Mouse (Mus musculus) midbrain, embryonic 16.5 days (tissue): Measurements from ENCODE around the gene Ccdc85c. TPM values are rescaled to one million over a fixed set of nuclear protein-coding genes. Genes with fewer than 3 reads are reported as not detected.

Experiments used
- ATAC-seq: fragments of 200-750 bp; cut with Nextera tagmentation; 2 replicates; pipeline ENCODE4 v1.8.0; 2017; ENCODE audit warnings: moderate TSS enrichment
- H3K27ac ChIP-seq: fragments of 300-500 bp; sonication (generic); 2 replicates; pipeline ENCODE4 v1.5.1; 2014; ENCODE audit warnings: mild to moderate bottlenecking, low read length, mixed read lengths
- H3K27me3 ChIP-seq: fragments of 300-500 bp; sonication (generic); 2 replicates; pipeline ENCODE4 v1.6.1; 2014; ENCODE audit warnings: low read depth, low read length, mixed read lengths; ENCODE audit not compliant: control insufficient read depth, insufficient read depth
- H3K36me3 ChIP-seq: fragments of 300-500 bp; sonication (generic); 2 replicates; pipeline ENCODE4 v1.6.1; 2014; ENCODE audit warnings: mild to moderate bottlenecking, low read length, moderate library complexity, mixed read lengths; ENCODE audit not compliant: control insufficient read depth, insufficient read depth
- H3K4me1 ChIP-seq: fragments of 300-500 bp; sonication (generic); 2 replicates; pipeline ENCODE4 v1.6.1; 2014; ENCODE audit warnings: mild to moderate bottlenecking, low read length, mixed read lengths; ENCODE audit not compliant: control insufficient read depth, insufficient read depth
- H3K4me2 ChIP-seq: fragments of 300-500 bp; sonication (generic); 2 replicates; pipeline ENCODE4 v1.6.1; 2014; ENCODE audit warnings: mild to moderate bottlenecking, low read length, mixed read lengths
- H3K4me3 ChIP-seq: fragments of 300-500 bp; sonication (generic); 2 replicates; pipeline ENCODE4 v1.5.1; 2014; ENCODE audit warnings: low read depth, mild to moderate bottlenecking, low read length, moderate library complexity, mixed read lengths
- H3K9ac ChIP-seq: fragments of 300-500 bp; sonication (generic); 2 replicates; pipeline ENCODE4 v1.6.1; 2014; ENCODE audit warnings: low read depth, low read length, mixed read lengths
- H3K9me3 ChIP-seq: fragments of 300-500 bp; sonication (generic); replicated peaks from 2 replicates; pipeline ENCODE4 v1.6.1; 2014; ENCODE audit warnings: mild to moderate bottlenecking, low read length, mixed read lengths; ENCODE audit not compliant: control insufficient read depth, poor library complexity, severe bottlenecking
- WGBS: fragments of 180-500 bp; shearing (Covaris S2); extraction: QIAGEN DNeasy Blood & Tissue Kit; methylation state at CpG from one replicate; pipeline ENCODE4 v1.1.7; 2014; 5-methylcytosine and 5-hydroxymethylcytosine counted together
- polyA plus RNA-seq: library from polyadenylated mRNA; unstranded; fragments of >200 nt; fragmentation: Nextera tagmentation; extraction: Ambion mirVana; gene quantifications from 2 replicates; pipeline ENCODE4 v1.2.1, GENCODE M21; 2015

The Ccdc85c gene
- polyA plus RNA-seq, 1 experiment from 2014 or later: 13.2 TPM

GRCm38 (mm10) chr12:108231901-108232300, 43.3 kb downstream of the Ccdc85c start:
- no peak overlapping the region for H3K4me3 ChIP-seq
- H3K4me2 ChIP-seq: no peak overlapping the region
- no peaks in the 10 kb centered on the region for H3K9me3 ChIP-seq
- H3K27me3 ChIP-seq: no peaks in the 10 kb centered on the region
- H3K4me1 ChIP-seq: peaks cover 18% of the 10 kb centered on the region
- no peaks in the 10 kb centered on the region for H3K36me3 ChIP-seq
- no peak for ATAC-seq
- H3K27ac ChIP-seq: no peak overlapping the region
- H3K9ac ChIP-seq: no peak overlapping the region
- 33% methylated on average over 9 of the region's 9 CpGs for WGBS

GRCm38 (mm10) chr12:108230821-108231794, 44.1 kb downstream of the Ccdc85c start:
- H3K27me3 ChIP-seq: no peaks in the 10 kb centered on the region
- no peak overlapping the region for H3K9ac ChIP-seq
- no peak overlapping the region for H3K4me3 ChIP-seq
- peaks cover 18% of the 10 kb centered on the region for H3K4me1 ChIP-seq
- 56% methylated on average over 17 of the region's 18 CpGs for WGBS
- H3K27ac ChIP-seq: peak overlapping the region; percentile 37; the same call in 1 of the 2 replicates
- no peak for ATAC-seq
- no peaks in the 10 kb centered on the region for H3K36me3 ChIP-seq
- H3K4me2 ChIP-seq: no peak overlapping the region
- no peaks in the 10 kb centered on the region for H3K9me3 ChIP-seq

- Histone ChIP-seq H3K36me3 (no peaks in the 10 kb centered on the region), H3K4me2 (no peak overlapping the region), H3K4me3 (no peak overlapping the region), H3K27ac (no peak overlapping the region), H3K9ac (no peak overlapping the region), H3K27me3 (no peaks in the 10 kb centered on the region), H3K9me3 (no peaks in the 10 kb centered on the region), H3K4me1 (peaks cover 14% of the 10 kb centered on the region)
- ATAC-seq: no peak
- WGBS: 81% methylated on average over 12 of the region's 12 CpGs
Measured at GRCm38 (mm10) chr12:108230077-108230476, 45.1 kb downstream of the Ccdc85c start.

GRCm38 (mm10) chr12:108227527-108227926, 47.7 kb downstream of the Ccdc85c start:
- Histone ChIP-seq H3K36me3 (no peaks in the 10 kb centered on the region), H3K27me3 (no peaks in the 10 kb centered on the region), H3K9ac (no peak overlapping the region), H3K4me3 (no peak overlapping the region), H3K9me3 (no peaks in the 10 kb centered on the region), H3K27ac (no peak overlapping the region), H3K4me1 (peaks cover 23% of the 10 kb centered on the region), H3K4me2 (no peak overlapping the region)
- no peak for ATAC-seq
- 88% methylated on average over 16 of the region's 16 CpGs for WGBS

- Histone ChIP-seq H3K27ac (no peak overlapping the region), H3K27me3 (no peaks in the 10 kb centered on the region), H3K9ac (no peak overlapping the region), H3K36me3 (no peaks in the 10 kb centered on the region), H3K9me3 (no peaks in the 10 kb centered on the region), H3K4me1 (peaks cover 21% of the 10 kb centered on the region), H3K4me2 (no peak overlapping the region), H3K4me3 (no peak overlapping the region)
- no peak for ATAC-seq
- 89% methylated on average over 12 of the region's 12 CpGs for WGBS
Measured at GRCm38 (mm10) chr12:108226941-108227340, 48.3 kb downstream of the Ccdc85c start.

GRCm38 (mm10) chr12:108226216-108226615, 49.0 kb downstream of the Ccdc85c start:
- H3K27ac ChIP-seq: no peak overlapping the region
- H3K4me3 ChIP-seq: no peak overlapping the region
- H3K4me1 ChIP-seq: peaks cover 18% of the 10 kb centered on the region
- H3K36me3 ChIP-seq: no peaks in the 10 kb centered on the region
- 0 out of 2 replicates have a peak overlapping the region, but pooled peaks have one; percentile 10 for H3K9ac ChIP-seq
- WGBS: 77% methylated on average over 13 of the region's 13 CpGs
- H3K9me3 ChIP-seq: no peaks in the 10 kb centered on the region
- no peaks in the 10 kb centered on the region for H3K27me3 ChIP-seq
- ATAC-seq: no peak
- H3K4me2 ChIP-seq: no peak overlapping the region

GRCm38 (mm10) chr12:108225781-108226180, 49.4 kb downstream of the Ccdc85c start:
- H3K4me3 ChIP-seq: no peak overlapping the region
- no peak overlapping the region for H3K4me2 ChIP-seq
- no peaks in the 10 kb centered on the region for H3K27me3 ChIP-seq
- no peak overlapping the region for H3K27ac ChIP-seq
- H3K36me3 ChIP-seq: no peaks in the 10 kb centered on the region
- no peaks in the 10 kb centered on the region for H3K9me3 ChIP-seq
- WGBS: 63% methylated on average over 7 of the region's 7 CpGs
- H3K9ac ChIP-seq: no peak overlapping the region
- H3K4me1 ChIP-seq: peaks cover 19% of the 10 kb centered on the region
- no peak for ATAC-seq

- Histone ChIP-seq H3K4me1 (peaks cover 42% of the 10 kb centered on the region), H3K27me3 (no peaks in the 10 kb centered on the region), H3K9me3 (no peaks in the 10 kb centered on the region), H3K4me2 (no peak overlapping the region), H3K27ac (no peak overlapping the region), H3K9ac (no peak overlapping the region), H3K36me3 (no peaks in the 10 kb centered on the region), H3K4me3 (no peak overlapping the region)
- WGBS: 48% methylated on average over 7 of the region's 8 CpGs
- no peak for ATAC-seq
Measured at GRCm38 (mm10) chr12:108223357-108223756, 51.9 kb downstream of the Ccdc85c start.

- 84% methylated on average over 7 of the region's 7 CpGs for WGBS
- H3K36me3 ChIP-seq: no peaks in the 10 kb centered on the region
- H3K4me1 ChIP-seq: peaks cover 50% of the 10 kb centered on the region
- no peak for ATAC-seq
- no peak overlapping the region for H3K27ac ChIP-seq
- H3K9ac ChIP-seq: no peak overlapping the region
- H3K27me3 ChIP-seq: no peaks in the 10 kb centered on the region
- H3K9me3 ChIP-seq: no peaks in the 10 kb centered on the region
- no peak overlapping the region for H3K4me3 ChIP-seq
- no peak overlapping the region for H3K4me2 ChIP-seq
Measured at GRCm38 (mm10) chr12:108221712-108222111, 53.5 kb downstream of the Ccdc85c start.
